Mouse (Mus musculus) stomach, postnatal 0 days (tissue): Measurements from ENCODE around the gene Cryab. TPM values are rescaled to one million over a fixed set of nuclear protein-coding genes. Genes with fewer than 3 reads are reported as not detected.

Experiments used
- ATAC-seq: fragments of 200-750 bp; cut with Nextera tagmentation; 2 replicates; pipeline ENCODE4 v1.8.0; 2017; ENCODE audit not compliant: low FRiP score, low TSS enrichment
- DNase-seq: peaks from one replicate; pipeline ENCODE4 v3.0.0-alpha.2; 2016; ENCODE audit warnings: low spot score
- H3K27ac ChIP-seq: fragments of 300-500 bp; sonication (generic); replicated peaks from 2 replicates; pipeline ENCODE4 v1.5.1; 2014; ENCODE audit warnings: mild to moderate bottlenecking, control low read depth
- H3K27me3 ChIP-seq: fragments of 300-500 bp; sonication (generic); 2 replicates; pipeline ENCODE4 v1.6.1; 2014; ENCODE audit warnings: low read length; ENCODE audit not compliant: control insufficient read depth, insufficient read depth
- H3K36me3 ChIP-seq: fragments of 300-500 bp; sonication (generic); 2 replicates; pipeline ENCODE4 v1.6.1; 2014; ENCODE audit warnings: low read length, mixed read lengths; ENCODE audit not compliant: control insufficient read depth, insufficient read depth
- H3K4me1 ChIP-seq: fragments of 300-500 bp; sonication (generic); replicated peaks from 2 replicates; pipeline ENCODE4 v1.6.1; 2014; ENCODE audit warnings: antibody characterized with exemption; ENCODE audit not compliant: control insufficient read depth, insufficient read depth
- H3K4me2 ChIP-seq: fragments of 300-500 bp; sonication (generic); replicated peaks from 2 replicates; pipeline ENCODE4 v1.6.1; 2014; ENCODE audit warnings: low read depth, mild to moderate bottlenecking, control low read depth, moderate library complexity
- H3K4me3 ChIP-seq: fragments of 300-500 bp; sonication (generic); 2 replicates; pipeline ENCODE4 v1.5.1; 2014; ENCODE audit warnings: low read depth, low read length, control low read depth
- H3K9ac ChIP-seq: fragments of 300-500 bp; sonication (generic); 2 replicates; pipeline ENCODE4 v1.6.1; 2014; ENCODE audit warnings: mild to moderate bottlenecking, low read length, control low read depth, mixed read lengths
- H3K9me3 ChIP-seq: fragments of 300-500 bp; sonication (generic); 2 replicates; pipeline ENCODE4 v1.6.1; 2016; ENCODE audit warnings: low read length; ENCODE audit not compliant: control insufficient read depth
- CTCF ChIP-seq: IDR thresholded peaks from 2 replicates; pipeline ENCODE4 v1.5.1; 2016; ENCODE audit warnings: antibody characterized with exemption, low read depth, mild to moderate bottlenecking, moderate library complexity
- EP300 ChIP-seq: optimal IDR thresholded peaks from 2 replicates; pipeline ENCODE3; 2016; ENCODE audit warnings: antibody characterized with exemption
- WGBS: fragments of 180-500 bp; shearing (Covaris S2); extraction: QIAGEN DNeasy Blood & Tissue Kit; methylation state at CpG from one replicate; pipeline ENCODE4 v1.1.7; 2014; 5-methylcytosine and 5-hydroxymethylcytosine counted together
- polyA plus RNA-seq: library from polyadenylated mRNA; unstranded; fragments of >200 nt; fragmentation: Nextera tagmentation; extraction: Ambion mirVana; gene quantifications from 2 replicates; pipeline ENCODE4 v1.2.1, GENCODE M21; 2015

The Cryab gene
- polyA plus RNA-seq, 1 experiment from 2014 or later, result 174 TPM

GRCm38 (mm10) chr9:50756711-50757110 is 5.6 kb downstream of the Cryab start:
- peaks cover 2% of the 10 kb centered on the region; the same call in 1 of the 2 replicates for H3K4me1 ChIP-seq
- H3K4me3 ChIP-seq, result no peak overlapping the region
- H3K9ac ChIP-seq, result no peak overlapping the region
- H3K27me3 ChIP-seq, result no peaks in the 10 kb centered on the region
- H3K4me2 ChIP-seq, result no peak overlapping the region
- no peak for DNase-seq
- WGBS, result 52% methylated on average over 5 of the region's 5 CpGs
- H3K9me3 ChIP-seq, result no peaks in the 10 kb centered on the region
- H3K36me3 ChIP-seq, result no peaks in the 10 kb centered on the region
- ATAC-seq, result no peak
- H3K27ac ChIP-seq, result no peak overlapping the region
- TF ChIP-seq EP300 (no peak), CTCF (no peak)

GRCm38 (mm10) chr9:50761520-50762243 is 10.6 kb downstream of the Cryab start:
- H3K27me3 ChIP-seq, result no peaks in the 10 kb centered on the region
- no peaks in the 10 kb centered on the region for H3K9me3 ChIP-seq
- no peak for TF ChIP-seq EP300
- TF ChIP-seq CTCF, result no peak
- no peak overlapping the region for H3K4me2 ChIP-seq
- no peak for ATAC-seq
- DNase-seq, result no peak
- H3K9ac ChIP-seq, result no peak overlapping the region
- H3K4me3 ChIP-seq, result no peak overlapping the region
- WGBS, result 44% methylated on average over 6 of the region's 6 CpGs
- no peak overlapping the region for H3K27ac ChIP-seq
- 0 out of 2 replicates have a peak, but pooled peaks cover 5% of the 10 kb centered on the region for H3K36me3 ChIP-seq
- no peaks in the 10 kb centered on the region for H3K4me1 ChIP-seq

- DNase-seq, result peak; percentile 36
- WGBS, result 53% methylated on average over 1 of the region's 1 CpGs
These were observed 12.2 kb downstream of the Cryab start for GRCm38 (mm10) chr9:50763331-50763730.

GRCm38 (mm10) chr9:50767531-50768106 is 16.5 kb downstream of the Cryab start:
- Histone ChIP-seq H3K36me3 (0 out of 2 replicates have a peak, but pooled peaks cover 8% of the 10 kb centered on the region), H3K4me3 (peak overlapping the region; percentile 58), H3K4me1 (peaks cover 3% of the 10 kb centered on the region), H3K27me3 (no peaks in the 10 kb centered on the region), H3K9ac (peak overlapping the region; percentile 68), H3K27ac (peak overlapping the region; percentile 94), H3K9me3 (no peaks in the 10 kb centered on the region), H3K4me2 (peak overlapping the region; percentile 63)
- DNase-seq (peak; percentile 19), ATAC-seq (peak; percentile 41)
- TF ChIP-seq CTCF (no peak), EP300 (no peak)
- WGBS, result 2% methylated on average over 17 of the region's 17 CpGs

More at GRCm38 (mm10) chr9:50763331-50763730, 12.2 kb downstream of the Cryab start:
- no peaks in the 10 kb centered on the region for H3K9me3 ChIP-seq
- H3K27ac ChIP-seq, result no peak overlapping the region
- TF ChIP-seq EP300 (no peak), CTCF (peak; percentile 69)
- H3K4me1 ChIP-seq, result no peaks in the 10 kb centered on the region
- no peaks in the 10 kb centered on the region for H3K27me3 ChIP-seq
- H3K4me2 ChIP-seq, result no peak overlapping the region
- no peak overlapping the region for H3K9ac ChIP-seq
- 0 out of 2 replicates have a peak, but pooled peaks cover 5% of the 10 kb centered on the region for H3K36me3 ChIP-seq
- no peak overlapping the region for H3K4me3 ChIP-seq
- no peak for ATAC-seq

- TF ChIP-seq CTCF (peak; percentile 84), EP300 (peak; percentile 92)
- peak; percentile 98 for ATAC-seq
- Histone ChIP-seq H3K9ac (peak within 1 kb of the TSS; percentile 68), H3K4me3 (peak within 1 kb of the TSS; percentile 58), H3K4me1 (peaks cover 3% of the 10 kb centered on the region), H3K9me3 (no peaks in the 10 kb centered on the region), H3K4me2 (peak within 1 kb of the TSS; percentile 63), H3K27ac (peak within 1 kb of the TSS; percentile 94), H3K27me3 (no peaks in the 10 kb centered on the region), H3K36me3 (0 out of 2 replicates have a peak, but pooled peaks cover 7% of the 10 kb centered on the region)
- 2% methylated on average over 56 of the region's 59 CpGs for WGBS
- DNase-seq, result peak; percentile 99
These were observed 17.2 kb downstream of the Cryab start, which contains the start of gene Fdxacb1 for GRCm38 (mm10) chr9:50768107-50769002. Gene Fdxacb1 (plus strand): TSS chr9:50768236.
